Mouse (Mus musculus) C2C12 (cell line): Measurements from ENCODE around the gene Lmtk3. TPM values are rescaled to one million over a fixed set of nuclear protein-coding genes. Genes with fewer than 3 reads are reported as not detected.

Experiments
- H3K27me3 ChIP-seq: one replicate; pipeline ENCODE4 v1.6.1; 2011; ENCODE audit not compliant: control insufficient read depth, insufficient read depth, insufficient read length
- H3K36me3 ChIP-seq: one replicate; pipeline ENCODE4 v1.6.1; 2011; ENCODE audit not compliant: control insufficient read depth, insufficient read depth
- H3K4me3 ChIP-seq: one replicate; pipeline ENCODE4 v1.5.1; 2011; ENCODE audit warnings: mild to moderate bottlenecking, control low read depth; ENCODE audit not compliant: poor library complexity, insufficient read depth, severe bottlenecking
- H3K79me2 ChIP-seq: one replicate; pipeline ENCODE4 v1.6.1; 2011; ENCODE audit not compliant: control insufficient read depth, insufficient read depth
- H3K79me3 ChIP-seq: one replicate; pipeline ENCODE4 v1.6.1; 2011; ENCODE audit warnings: low read depth, control low read depth
- H3ac ChIP-seq: one replicate; pipeline ENCODE3; 2011; ENCODE audit warnings: low read depth; ENCODE audit not compliant: control insufficient read depth, insufficient read length
- CEBPB ChIP-seq: IDR thresholded peaks from one replicate; pipeline ENCODE4 v1.6.1; 2011; ENCODE audit warnings: low read depth, mild to moderate bottlenecking, control low read depth, moderate library complexity
- CTCF ChIP-seq: IDR thresholded peaks from one replicate; pipeline ENCODE4 v1.5.1; 2011; ENCODE audit not compliant: control insufficient read depth, insufficient read depth, insufficient read length
- FOSL1 ChIP-seq: IDR thresholded peaks from one replicate; pipeline ENCODE4 v1.8.0; 2011; ENCODE audit warnings: mild to moderate bottlenecking, low read length; ENCODE audit not compliant: poor library complexity, insufficient read depth, severe bottlenecking
- MAX ChIP-seq: IDR thresholded peaks from one replicate; pipeline ENCODE4 v1.6.1; 2011; ENCODE audit warnings: mild to moderate bottlenecking, control low read depth
- MYOD1 ChIP-seq: IDR thresholded peaks from one replicate; pipeline ENCODE4 v1.6.1; 2011; ENCODE audit warnings: low read depth; ENCODE audit not compliant: control insufficient read depth, insufficient read length
- MYOG ChIP-seq: IDR thresholded peaks from one replicate; pipeline ENCODE4 v1.6.1; 2011; ENCODE audit not compliant: control insufficient read depth, insufficient read length; ENCODE audit errors: extremely low read depth
- USF1 ChIP-seq: IDR thresholded peaks from one replicate; pipeline ENCODE4 v1.6.1; 2011; ENCODE audit warnings: low read depth, mild to moderate bottlenecking, control low read depth, moderate library complexity
- polyA plus RNA-seq: library from polyadenylated mRNA; unstranded; fragments of >200 nt; fragmentation: generic; extraction: Trizol; gene quantifications from one replicate; pipeline ENCODE4 v1.2.1, GENCODE M21; 2012; ENCODE audit warnings: missing spikeins

Gene Lmtk3
- polyA plus RNA-seq, 1 experiment = 0.27 TPM

GRCm38 (mm10) chr7:45820913-45821312 is 37.4 kb downstream of the Lmtk3 start:
- Histone ChIP-seq H3K4me3 (no peak overlapping the region), H3K36me3 (peaks cover 19% of the 10 kb centered on the region), H3K79me2 (peaks cover 12% of the 10 kb centered on the region), H3ac (no peak overlapping the region), H3K27me3 (no peaks in the 10 kb centered on the region), H3K79me3 (no peaks in the 10 kb centered on the region)
- no peak for TF ChIP-seq FOSL1
- TF ChIP-seq USF1 = no peak
- TF ChIP-seq CEBPB = no peak
- no peak for TF ChIP-seq MAX
- no peak for TF ChIP-seq CTCF
- no peak for TF ChIP-seq MYOG
- no peak for TF ChIP-seq MYOD1

GRCm38 (mm10) chr7:45824598-45824997 is 41.1 kb downstream of the Lmtk3 start, which contains the start of gene Kcnj14:
Gene Kcnj14, minus strand, starts transcription at chr7:45824782.
- H3K4me3 ChIP-seq = no peak within 1 kb of the TSS
- peaks cover 46% of the 10 kb centered on the region for H3K79me2 ChIP-seq
- H3K79me3 ChIP-seq = peaks cover 20% of the 10 kb centered on the region
- no peaks in the 10 kb centered on the region for H3K27me3 ChIP-seq
- H3ac ChIP-seq = no peak within 1 kb of the TSS
- TF ChIP-seq CTCF (no peak), USF1 (no peak), FOSL1 (no peak), MYOG (no peak), CEBPB (no peak), MAX (no peak), MYOD1 (no peak)
- peaks cover 51% of the 10 kb centered on the region for H3K36me3 ChIP-seq

- peaks cover 52% of the 10 kb centered on the region for H3K36me3 ChIP-seq
- peaks cover 57% of the 10 kb centered on the region for H3K79me2 ChIP-seq
- H3K27me3 ChIP-seq = no peaks in the 10 kb centered on the region
- H3ac ChIP-seq = no peak overlapping the region
- H3K4me3 ChIP-seq = no peak overlapping the region
- H3K79me3 ChIP-seq = peaks cover 29% of the 10 kb centered on the region
- no peak for TF ChIP-seq MAX
- no peak for TF ChIP-seq CTCF
- TF ChIP-seq MYOG = no peak
- TF ChIP-seq FOSL1 = no peak
- no peak for TF ChIP-seq MYOD1
- TF ChIP-seq USF1 = no peak
- TF ChIP-seq CEBPB = no peak
These were observed 43.1 kb downstream of the Lmtk3 start for GRCm38 (mm10) chr7:45826631-45827030.

- peaks cover 48% of the 10 kb centered on the region for H3K79me2 ChIP-seq
- no peak for TF ChIP-seq MYOG
- peak; percentile 87 for TF ChIP-seq MAX
- peaks cover 20% of the 10 kb centered on the region for H3K27me3 ChIP-seq
- peaks cover 29% of the 10 kb centered on the region for H3K79me3 ChIP-seq
- H3ac ChIP-seq = peak within 1 kb of the TSS; percentile 98
- peaks cover 37% of the 10 kb centered on the region for H3K36me3 ChIP-seq
- H3K4me3 ChIP-seq = peak within 1 kb of the TSS; percentile 78
These were observed 47.0 kb downstream of the Lmtk3 start, which contains the start of gene Grwd1 for GRCm38 (mm10) chr7:45830427-45831127. Gene Grwd1, minus strand, starts transcription at chr7:45830944.

GRCm38 (mm10) chr7:45831128-45831525 is 47.6 kb downstream of the Lmtk3 start:
- peaks cover 31% of the 10 kb centered on the region for H3K36me3 ChIP-seq
- peak overlapping the region; percentile 78 for H3K4me3 ChIP-seq
- peaks cover 42% of the 10 kb centered on the region for H3K79me2 ChIP-seq
- peaks cover 20% of the 10 kb centered on the region for H3K27me3 ChIP-seq
- no peak overlapping the region for H3ac ChIP-seq
- H3K79me3 ChIP-seq = peaks cover 29% of the 10 kb centered on the region
- TF ChIP-seq MYOD1 (no peak), CTCF (no peak), CEBPB (no peak), MAX (no peak), USF1 (no peak), MYOG (no peak), FOSL1 (no peak)

GRCm38 (mm10) chr7:45832428-45832827 is 48.9 kb downstream of the Lmtk3 start:
- no peak for TF ChIP-seq CTCF
- TF ChIP-seq USF1 = no peak
- no peak for TF ChIP-seq MAX
- peaks cover 20% of the 10 kb centered on the region for H3K36me3 ChIP-seq
- no peak overlapping the region for H3ac ChIP-seq
- peaks cover 31% of the 10 kb centered on the region for H3K79me2 ChIP-seq
- H3K27me3 ChIP-seq = peaks cover 20% of the 10 kb centered on the region
- H3K4me3 ChIP-seq = no peak overlapping the region
- peaks cover 24% of the 10 kb centered on the region for H3K79me3 ChIP-seq
